Mouse (Mus musculus): ENCODE measurements around the gene Pcsk6. TPM values are rescaled to one million over a fixed set of nuclear protein-coding genes. Genes with fewer than 3 reads are reported as not detected.

The Pcsk6 gene
- polyA plus RNA-seq, 1 experiment = 0.12 TPM

DNA sequence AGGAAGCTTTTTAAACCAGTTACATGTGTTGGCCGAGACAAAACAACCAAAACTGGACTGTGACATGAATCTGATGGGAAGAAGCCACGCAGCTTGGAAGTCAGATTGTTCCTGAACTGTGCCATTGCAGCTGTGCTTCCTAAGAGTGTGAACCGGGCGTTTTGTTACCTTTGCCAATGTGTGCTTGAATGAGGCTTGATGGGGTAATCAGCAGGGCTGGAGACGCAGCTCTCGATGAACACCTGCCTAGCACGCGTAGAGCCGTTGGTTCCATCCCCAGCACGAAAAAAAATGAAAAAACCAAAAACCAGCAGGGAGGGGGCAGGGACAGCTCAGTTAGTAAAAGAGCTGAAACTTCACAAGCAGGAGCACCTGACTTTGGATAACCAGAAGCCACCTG is 109.8 kb downstream of the Pcsk6 start:
- no peaks in the 10 kb centered on the region for H3K4me1 ChIP-seq (ENCODE audit: control insufficient read depth)
- TF ChIP-seq GATA1 (IDR thresholded peaks at IDR 0.05; ENCODE audit: low read length) = no peak

DNA sequence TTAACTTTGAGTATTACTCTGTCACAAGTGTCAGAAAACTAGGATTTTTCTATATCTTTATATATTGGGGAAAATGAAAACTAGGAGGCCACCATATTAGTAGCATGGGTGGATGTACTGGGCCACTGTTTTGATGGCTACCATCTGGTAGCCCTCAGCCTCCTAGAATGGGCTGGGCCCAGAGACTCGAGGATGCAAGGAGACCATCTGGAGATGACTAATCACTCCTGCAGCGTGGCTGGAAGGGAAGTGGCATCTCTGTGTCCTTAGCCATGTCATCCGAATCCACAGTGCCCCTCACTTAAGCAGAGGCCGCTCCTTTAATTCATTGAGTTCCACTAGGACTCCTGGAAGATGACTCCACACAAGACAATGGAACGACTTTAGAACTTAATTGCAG is 115.8 kb downstream of the Pcsk6 start:
- Histone ChIP-seq H3K4me3 (replicated peaks) (no peak overlapping the region), H3K9me3 (ENCODE audit: control insufficient read depth, low read length) (no peaks in the 10 kb centered on the region), H3K36me3 (ENCODE audit: control insufficient read depth) (no peaks in the 10 kb centered on the region), H3K27me3 (ENCODE audit: control insufficient read depth) (no peaks in the 10 kb centered on the region), H3K4me1 (ENCODE audit: control insufficient read depth) (no peaks in the 10 kb centered on the region)
- TF ChIP-seq TAL1 (IDR thresholded peaks at IDR 0.05; ENCODE audit: low read length) = no peak
- TF ChIP-seq GATA1 (IDR thresholded peaks at IDR 0.05; ENCODE audit: low read length) = no peak

More for the DNA sequence above, 109.8 kb downstream of the Pcsk6 start:
- H3K4me3 ChIP-seq (replicated peaks) = no peak overlapping the region
- no peaks in the 10 kb centered on the region for H3K27me3 ChIP-seq (ENCODE audit: control insufficient read depth)
- H3K9me3 ChIP-seq (ENCODE audit: control insufficient read depth, low read length) = no peaks in the 10 kb centered on the region
- H3K36me3 ChIP-seq (ENCODE audit: control insufficient read depth) = no peaks in the 10 kb centered on the region

DNA sequence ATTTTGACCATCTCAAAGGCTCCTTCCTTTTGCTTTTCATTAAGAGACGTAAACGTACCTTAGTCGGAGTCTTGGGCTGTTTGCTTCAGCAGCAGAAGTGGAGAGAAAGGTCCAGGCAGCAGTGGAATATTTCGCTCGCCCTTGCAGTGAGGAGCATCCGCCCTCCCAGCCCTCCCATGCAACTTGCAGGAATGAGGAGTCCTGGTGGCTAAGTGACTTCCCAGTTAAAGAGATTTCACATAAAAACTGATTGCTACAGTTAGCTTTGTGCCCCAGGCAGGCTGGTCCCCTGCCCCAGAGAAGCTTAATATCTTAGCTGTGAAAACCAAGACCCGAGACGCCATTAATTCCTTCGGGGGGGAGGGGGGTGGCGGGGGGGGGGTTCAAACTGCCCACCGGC is 116.4 kb downstream of the Pcsk6 start:
- TF ChIP-seq TAL1 (IDR thresholded peaks at IDR 0.05; ENCODE audit: low read length) (no peak), GATA1 (IDR thresholded peaks at IDR 0.05; ENCODE audit: low read length) (no peak)
- Histone ChIP-seq H3K4me1 (ENCODE audit: control insufficient read depth) (no peaks in the 10 kb centered on the region), H3K36me3 (ENCODE audit: control insufficient read depth) (no peaks in the 10 kb centered on the region), H3K4me3 (replicated peaks) (no peak overlapping the region), H3K9me3 (ENCODE audit: control insufficient read depth, low read length) (no peaks in the 10 kb centered on the region), H3K27me3 (ENCODE audit: control insufficient read depth) (no peaks in the 10 kb centered on the region)

DNA sequence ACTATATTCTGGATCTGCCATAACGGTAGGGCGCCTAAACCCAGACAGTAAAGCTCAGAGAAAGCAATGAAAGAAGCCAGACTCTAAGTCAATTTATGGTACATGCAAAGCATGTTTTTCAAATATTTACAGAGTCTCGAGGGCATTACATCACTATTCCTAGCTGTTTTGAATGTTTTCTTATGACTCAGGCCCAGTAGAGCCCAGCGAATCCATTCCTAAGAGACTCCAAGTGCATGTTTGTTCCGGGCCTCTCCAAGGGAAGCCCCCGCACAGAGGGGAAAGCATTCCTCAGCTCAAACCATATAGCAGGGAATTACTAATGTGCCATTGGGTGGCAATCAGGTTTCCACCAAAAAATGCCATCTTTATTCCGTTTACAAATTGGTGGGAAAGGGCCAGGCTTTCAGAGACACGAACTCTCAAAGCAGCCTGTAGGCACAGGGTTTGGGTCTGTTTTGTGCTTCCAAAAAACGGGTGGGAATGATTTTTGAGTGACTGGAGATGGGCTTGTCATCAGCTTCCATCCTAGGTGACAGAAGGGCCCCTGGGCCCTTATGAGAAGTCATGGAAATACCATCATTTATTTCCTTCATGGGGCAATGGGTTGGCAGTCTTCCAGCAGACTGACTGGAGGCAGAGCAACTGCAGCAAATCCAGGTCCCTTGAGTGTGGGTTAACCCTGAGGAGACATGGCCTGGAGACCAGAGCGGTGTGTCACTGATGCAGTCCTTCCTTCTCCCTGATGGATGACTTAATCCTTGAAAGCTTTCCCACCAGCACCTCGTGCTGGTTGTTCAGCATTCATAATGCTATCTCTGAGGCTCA is 117.7 kb downstream of the Pcsk6 start:
- H3K27me3 ChIP-seq (ENCODE audit: control insufficient read depth) = no peaks in the 10 kb centered on the region
- no peaks in the 10 kb centered on the region for H3K4me1 ChIP-seq (ENCODE audit: control insufficient read depth)
- H3K9me3 ChIP-seq (ENCODE audit: control insufficient read depth, low read length) = no peaks in the 10 kb centered on the region
- no peak overlapping the region for H3K4me3 ChIP-seq (replicated peaks)
- TF ChIP-seq GATA1 (IDR thresholded peaks at IDR 0.05; ENCODE audit: low read length) (no peak), TAL1 (IDR thresholded peaks at IDR 0.05; ENCODE audit: low read length) (no peak)
- H3K36me3 ChIP-seq (ENCODE audit: control insufficient read depth) = no peaks in the 10 kb centered on the region

DNA sequence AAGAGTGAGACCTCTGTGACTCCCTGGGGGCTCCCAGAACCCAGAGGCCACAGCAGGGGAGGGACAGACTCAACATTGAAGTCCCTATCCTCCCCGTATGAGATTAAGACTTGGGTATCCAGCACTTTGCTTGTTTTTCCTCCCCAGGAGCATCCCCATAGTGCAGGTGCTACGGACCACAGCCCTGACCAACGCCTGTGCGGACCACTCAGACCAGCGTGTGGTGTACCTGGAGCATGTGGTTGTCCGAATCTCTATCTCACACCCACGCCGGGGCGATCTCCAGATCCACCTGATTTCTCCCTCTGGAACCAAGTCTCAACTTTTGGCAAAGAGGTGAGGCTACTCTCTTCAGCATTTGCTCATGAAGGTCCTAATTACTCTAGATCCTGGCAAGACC is 118.5 kb downstream of the Pcsk6 start:
- TF ChIP-seq TAL1 (IDR thresholded peaks at IDR 0.05; ENCODE audit: low read length) (no peak), GATA1 (IDR thresholded peaks at IDR 0.05; ENCODE audit: low read length) (no peak)
- no peaks in the 10 kb centered on the region for H3K36me3 ChIP-seq (ENCODE audit: control insufficient read depth)
- no peaks in the 10 kb centered on the region for H3K9me3 ChIP-seq (ENCODE audit: control insufficient read depth, low read length)
- H3K4me1 ChIP-seq (ENCODE audit: control insufficient read depth) = no peaks in the 10 kb centered on the region
- H3K4me3 ChIP-seq (replicated peaks) = no peak overlapping the region
- H3K27me3 ChIP-seq (ENCODE audit: control insufficient read depth) = no peaks in the 10 kb centered on the region

DNA sequence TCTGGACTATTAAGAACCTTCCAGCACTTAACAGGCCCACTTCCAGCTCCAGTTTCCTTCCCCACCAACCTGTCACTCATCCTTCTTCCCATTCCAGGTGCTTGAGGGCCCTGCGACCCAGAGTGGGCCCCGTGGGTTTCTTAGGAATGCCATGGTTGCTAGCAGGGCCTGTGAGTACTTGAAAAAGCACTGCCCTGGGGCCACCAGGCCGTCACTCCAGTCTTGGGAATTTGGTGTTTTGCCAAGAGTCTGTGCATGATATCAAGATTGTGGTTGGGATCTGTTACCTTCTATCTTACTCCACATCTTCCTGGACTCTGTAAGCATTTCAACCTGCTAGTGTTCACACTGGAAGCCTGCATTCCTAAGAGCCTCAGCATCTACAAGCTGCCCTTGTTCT is 120.5 kb downstream of the Pcsk6 start:
- TF ChIP-seq GATA1 (IDR thresholded peaks at IDR 0.05; ENCODE audit: low read length) (no peak), TAL1 (IDR thresholded peaks at IDR 0.05; ENCODE audit: low read length) (no peak)
- Histone ChIP-seq H3K27me3 (ENCODE audit: control insufficient read depth) (no peaks in the 10 kb centered on the region), H3K4me1 (ENCODE audit: control insufficient read depth) (no peaks in the 10 kb centered on the region), H3K4me3 (replicated peaks) (no peak overlapping the region), H3K9me3 (ENCODE audit: control insufficient read depth, low read length) (no peaks in the 10 kb centered on the region), H3K36me3 (ENCODE audit: control insufficient read depth) (no peaks in the 10 kb centered on the region)

DNA sequence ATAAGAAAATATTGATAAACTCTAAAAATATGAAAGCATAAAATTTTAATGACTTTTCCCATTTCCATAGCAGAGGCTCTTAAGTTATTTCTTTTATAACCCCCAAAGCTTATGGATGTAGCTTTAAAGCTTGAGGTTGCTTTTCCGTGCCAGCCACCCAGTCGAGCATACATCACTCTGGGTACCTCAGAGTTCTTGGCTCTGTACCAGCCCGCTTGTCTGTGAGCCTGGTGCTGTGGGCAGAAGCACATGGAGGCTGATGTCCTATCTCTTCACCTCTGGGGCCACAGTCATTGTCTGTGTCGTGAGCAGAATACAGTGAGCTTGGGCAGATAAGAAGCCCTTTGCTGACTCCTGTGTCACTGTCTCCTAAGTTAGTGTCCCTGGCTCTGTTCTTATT is 126.7 kb downstream of the Pcsk6 start:
- TF ChIP-seq TAL1 (IDR thresholded peaks at IDR 0.05; ENCODE audit: low read length) = no peak
- no peak for TF ChIP-seq GATA1 (IDR thresholded peaks at IDR 0.05; ENCODE audit: low read length)
- H3K9me3 ChIP-seq (ENCODE audit: control insufficient read depth, low read length) = peaks cover 4% of the 10 kb centered on the region
- no peaks in the 10 kb centered on the region for H3K4me1 ChIP-seq (ENCODE audit: control insufficient read depth)
- no peaks in the 10 kb centered on the region for H3K36me3 ChIP-seq (ENCODE audit: control insufficient read depth)
- H3K27me3 ChIP-seq (ENCODE audit: control insufficient read depth) = no peaks in the 10 kb centered on the region
- no peak overlapping the region for H3K4me3 ChIP-seq (replicated peaks)

DNA sequence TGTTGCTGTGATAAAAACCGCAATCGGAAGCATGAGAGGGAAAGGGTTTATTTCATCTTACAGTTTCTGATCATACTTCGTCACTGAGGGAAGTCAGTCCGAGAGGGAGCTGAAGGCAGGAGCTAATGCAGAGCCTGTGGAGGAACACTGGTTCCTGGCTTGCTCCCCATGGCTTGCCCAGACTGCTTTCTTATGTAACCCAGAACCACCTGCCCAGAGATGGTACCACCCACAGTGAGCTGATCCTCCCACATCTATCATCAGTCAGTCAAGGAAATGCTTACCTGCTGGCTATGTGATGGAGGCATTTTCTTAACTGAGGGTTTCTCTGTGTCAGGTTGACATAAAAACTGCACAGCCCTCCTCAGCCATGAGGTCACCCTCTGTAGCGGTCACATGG is 127.2 kb downstream of the Pcsk6 start:
- H3K9me3 ChIP-seq (ENCODE audit: control insufficient read depth, low read length) = peaks cover 4% of the 10 kb centered on the region
- H3K4me3 ChIP-seq (replicated peaks) = no peak overlapping the region
- H3K4me1 ChIP-seq (ENCODE audit: control insufficient read depth) = no peaks in the 10 kb centered on the region
- TF ChIP-seq GATA1 (IDR thresholded peaks at IDR 0.05; ENCODE audit: low read length) (no peak), TAL1 (IDR thresholded peaks at IDR 0.05; ENCODE audit: low read length) (no peak)
- H3K27me3 ChIP-seq (ENCODE audit: control insufficient read depth) = no peaks in the 10 kb centered on the region
- H3K36me3 ChIP-seq (ENCODE audit: control insufficient read depth) = no peaks in the 10 kb centered on the region

DNA sequence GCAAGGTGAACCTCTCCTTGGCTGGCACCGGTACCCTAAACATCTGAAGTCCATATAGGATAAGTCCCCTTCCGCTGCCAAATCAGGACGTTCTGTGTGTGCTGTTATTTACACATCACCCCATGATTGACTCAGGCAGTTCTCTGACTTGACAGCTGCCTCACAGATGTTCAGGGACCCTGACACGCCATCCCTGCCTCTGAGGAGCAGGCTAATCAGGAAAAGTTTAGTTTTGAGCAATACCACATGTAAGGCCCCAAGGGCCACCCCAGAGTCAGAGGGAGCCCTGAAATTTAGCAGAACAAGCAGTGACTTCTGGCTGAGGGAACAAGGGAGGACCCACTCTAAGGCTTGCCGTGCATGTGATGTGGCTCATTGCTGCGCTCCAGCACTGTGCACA is 130.8 kb downstream of the Pcsk6 start:
- Histone ChIP-seq H3K27me3 (ENCODE audit: control insufficient read depth) (no peaks in the 10 kb centered on the region), H3K36me3 (ENCODE audit: control insufficient read depth) (no peaks in the 10 kb centered on the region), H3K4me3 (replicated peaks) (no peak overlapping the region), H3K9me3 (ENCODE audit: control insufficient read depth, low read length) (peaks cover 4% of the 10 kb centered on the region), H3K4me1 (ENCODE audit: control insufficient read depth) (no peaks in the 10 kb centered on the region)
- TF ChIP-seq GATA1 (IDR thresholded peaks at IDR 0.05; ENCODE audit: low read length) (no peak), TAL1 (IDR thresholded peaks at IDR 0.05; ENCODE audit: low read length) (no peak)

DNA sequence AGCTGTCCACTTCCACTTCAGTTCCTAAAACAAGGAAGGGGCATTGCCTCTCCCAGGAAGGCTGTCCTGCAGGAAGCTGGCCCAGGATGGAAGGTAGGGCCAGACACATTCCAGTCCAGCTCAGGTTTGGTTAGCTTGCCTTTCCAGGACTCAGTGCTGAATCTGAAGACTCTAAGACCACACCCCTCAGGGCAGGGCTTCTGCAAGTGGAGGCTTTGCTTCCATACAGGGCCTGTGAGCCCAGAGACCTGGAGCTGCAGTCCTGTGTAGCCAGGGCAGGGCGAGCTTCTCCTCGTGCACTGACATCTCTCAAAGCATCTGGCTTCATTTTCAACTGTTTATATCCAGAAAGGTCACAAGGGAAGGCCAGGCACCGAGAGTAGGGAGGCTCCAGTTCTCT is 131.9 kb downstream of the Pcsk6 start:
- H3K27me3 ChIP-seq (ENCODE audit: control insufficient read depth) = no peaks in the 10 kb centered on the region
- no peak overlapping the region for H3K4me3 ChIP-seq (replicated peaks)

More for the DNA sequence above, 131.9 kb downstream of the Pcsk6 start:
- Histone ChIP-seq H3K9me3 (ENCODE audit: control insufficient read depth, low read length) (no peaks in the 10 kb centered on the region), H3K36me3 (ENCODE audit: control insufficient read depth) (no peaks in the 10 kb centered on the region), H3K4me1 (ENCODE audit: control insufficient read depth) (no peaks in the 10 kb centered on the region)
- no peak for TF ChIP-seq TAL1 (IDR thresholded peaks at IDR 0.05; ENCODE audit: low read length)
- no peak for TF ChIP-seq GATA1 (IDR thresholded peaks at IDR 0.05; ENCODE audit: low read length)
